Mouse (Mus musculus): Measurements from ENCODE around the gene Cacna1a. TPM values are rescaled to one million over a fixed set of nuclear protein-coding genes. Genes with fewer than 3 reads are reported as not detected.
A peak's percentile ranks its signal among the peaks of the same experiment; 100 is the strongest.

Gene Cacna1a
- total and polyA plus RNA-seq, 2 experiments from 2014 or later: 15.4 to 134 TPM

- Histone ChIP-seq H3K27me3 (ENCODE audit: insufficient read depth, low read length) (no peaks in the 10 kb centered on the region), H3K9me3 (ENCODE audit: low read length) (no peaks in the 10 kb centered on the region), H3K36me3 (ENCODE audit: insufficient read depth, low read length) (peaks cover 36% of the 10 kb centered on the region), H3K4me2 (ENCODE audit: low read depth, low read length, poor library complexity, severe bottlenecking) (no peak overlapping the region), H3K27ac (ENCODE audit: low read depth, low read length) (no peak overlapping the region), H3K4me3 (ENCODE audit: low read depth, low read length) (no peak overlapping the region), H3K9ac (replicated peaks; ENCODE audit: low read length, poor library complexity, severe bottlenecking) (no peak overlapping the region), H3K4me1 (ENCODE audit: insufficient read depth, low read length) (no peaks in the 10 kb centered on the region)
- 85% methylated on average over 6 of the region's 6 CpGs for WGBS
- no peak for ATAC-seq (ENCODE audit: low FRiP score)
- no peak for DNase-seq (ENCODE audit: low spot score)
- TF ChIP-seq CTCF (IDR thresholded peaks at IDR 0.05): no peak
These were observed 130.5 kb downstream of the Cacna1a start for GRCm38 (mm10) chr8:84518720-84519119.

- 80% methylated on average over 17 of the region's 17 CpGs for WGBS
- ATAC-seq (ENCODE audit: low FRiP score) (no peak), DNase-seq (ENCODE audit: low spot score) (no peak)
- no peak for TF ChIP-seq CTCF (IDR thresholded peaks at IDR 0.05)
- H3K4me3 ChIP-seq (ENCODE audit: low read depth, low read length): no peak overlapping the region
- no peak overlapping the region for H3K27ac ChIP-seq (ENCODE audit: low read depth, low read length)
- H3K4me2 ChIP-seq (ENCODE audit: low read depth, low read length, poor library complexity, severe bottlenecking): no peak overlapping the region
- H3K9me3 ChIP-seq (ENCODE audit: low read length): no peaks in the 10 kb centered on the region
- H3K4me1 ChIP-seq (ENCODE audit: insufficient read depth, low read length): no peaks in the 10 kb centered on the region
- H3K36me3 ChIP-seq (ENCODE audit: insufficient read depth, low read length): peaks cover 42% of the 10 kb centered on the region
- no peak overlapping the region for H3K9ac ChIP-seq (replicated peaks; ENCODE audit: low read length, poor library complexity, severe bottlenecking)
- H3K27me3 ChIP-seq (ENCODE audit: insufficient read depth, low read length): no peaks in the 10 kb centered on the region
These were observed 131.8 kb downstream of the Cacna1a start for GRCm38 (mm10) chr8:84519767-84520626.

GRCm38 (mm10) chr8:84520999-84521398 is 132.8 kb downstream of the Cacna1a start:
- DNase-seq (ENCODE audit: low spot score) (peak; percentile 62), ATAC-seq (ENCODE audit: low FRiP score) (no peak)
- H3K36me3 ChIP-seq (ENCODE audit: insufficient read depth, low read length): peaks cover 47% of the 10 kb centered on the region
- no peak overlapping the region for H3K4me2 ChIP-seq (ENCODE audit: low read depth, low read length, poor library complexity, severe bottlenecking)
- no peak for TF ChIP-seq CTCF (IDR thresholded peaks at IDR 0.05)
- no peak overlapping the region for H3K9ac ChIP-seq (replicated peaks; ENCODE audit: low read length, poor library complexity, severe bottlenecking)
- H3K27ac ChIP-seq (ENCODE audit: low read depth, low read length): no peak overlapping the region
- no peaks in the 10 kb centered on the region for H3K27me3 ChIP-seq (ENCODE audit: insufficient read depth, low read length)
- H3K4me1 ChIP-seq (ENCODE audit: insufficient read depth, low read length): no peaks in the 10 kb centered on the region
- H3K4me3 ChIP-seq (ENCODE audit: low read depth, low read length): no peak overlapping the region
- H3K9me3 ChIP-seq (ENCODE audit: low read length): no peaks in the 10 kb centered on the region
- 68% methylated on average over 2 of the region's 2 CpGs for WGBS

GRCm38 (mm10) chr8:84528036-84528435 is 139.8 kb downstream of the Cacna1a start:
- no peak overlapping the region for H3K4me3 ChIP-seq (ENCODE audit: low read depth, low read length)
- no peaks in the 10 kb centered on the region for H3K4me1 ChIP-seq (ENCODE audit: insufficient read depth, low read length)
- H3K27ac ChIP-seq (ENCODE audit: low read depth, low read length): no peak overlapping the region
- no peak for TF ChIP-seq CTCF (IDR thresholded peaks at IDR 0.05)
- H3K27me3 ChIP-seq (ENCODE audit: insufficient read depth, low read length): no peaks in the 10 kb centered on the region
- peaks cover 49% of the 10 kb centered on the region for H3K36me3 ChIP-seq (ENCODE audit: insufficient read depth, low read length)
- DNase-seq (ENCODE audit: low spot score) (no peak), ATAC-seq (ENCODE audit: low FRiP score) (no peak)
- H3K9ac ChIP-seq (replicated peaks; ENCODE audit: low read length, poor library complexity, severe bottlenecking): no peak overlapping the region
- WGBS: 93% methylated on average over 7 of the region's 7 CpGs
- no peaks in the 10 kb centered on the region for H3K9me3 ChIP-seq (ENCODE audit: low read length)
- no peak overlapping the region for H3K4me2 ChIP-seq (ENCODE audit: low read depth, low read length, poor library complexity, severe bottlenecking)

- Histone ChIP-seq H3K27ac (ENCODE audit: low read depth, low read length) (no peak overlapping the region), H3K4me1 (ENCODE audit: insufficient read depth, low read length) (no peaks in the 10 kb centered on the region), H3K9me3 (ENCODE audit: low read length) (no peaks in the 10 kb centered on the region), H3K4me2 (ENCODE audit: low read depth, low read length, poor library complexity, severe bottlenecking) (no peak overlapping the region), H3K4me3 (ENCODE audit: low read depth, low read length) (no peak overlapping the region), H3K27me3 (ENCODE audit: insufficient read depth, low read length) (no peaks in the 10 kb centered on the region), H3K36me3 (ENCODE audit: insufficient read depth, low read length) (peaks cover 46% of the 10 kb centered on the region), H3K9ac (replicated peaks; ENCODE audit: low read length, poor library complexity, severe bottlenecking) (no peak overlapping the region)
- WGBS: 80% methylated on average over 4 of the region's 4 CpGs
- no peak for TF ChIP-seq CTCF (IDR thresholded peaks at IDR 0.05)
- ATAC-seq (ENCODE audit: low FRiP score) (no peak), DNase-seq (ENCODE audit: low spot score) (no peak)
These were observed 141.3 kb downstream of the Cacna1a start for GRCm38 (mm10) chr8:84529548-84529947.

GRCm38 (mm10) chr8:84532725-84533124 is 144.5 kb downstream of the Cacna1a start:
- DNase-seq (ENCODE audit: low spot score) (no peak), ATAC-seq (ENCODE audit: low FRiP score) (no peak)
- Histone ChIP-seq H3K27ac (ENCODE audit: low read depth, low read length) (no peak overlapping the region), H3K9me3 (ENCODE audit: low read length) (no peaks in the 10 kb centered on the region), H3K4me3 (ENCODE audit: low read depth, low read length) (no peak overlapping the region), H3K9ac (replicated peaks; ENCODE audit: low read length, poor library complexity, severe bottlenecking) (no peak overlapping the region), H3K36me3 (ENCODE audit: insufficient read depth, low read length) (peaks cover 51% of the 10 kb centered on the region), H3K27me3 (ENCODE audit: insufficient read depth, low read length) (no peaks in the 10 kb centered on the region), H3K4me2 (ENCODE audit: low read depth, low read length, poor library complexity, severe bottlenecking) (no peak overlapping the region), H3K4me1 (ENCODE audit: insufficient read depth, low read length) (no peaks in the 10 kb centered on the region)
- WGBS: 92% methylated on average over 1 of the region's 1 CpGs
- no peak for TF ChIP-seq CTCF (IDR thresholded peaks at IDR 0.05)
